Mouse (Mus musculus) heart, embryonic 10.5 days (tissue): ENCODE data around the gene Ceacam9. TPM values are rescaled to one million over a fixed set of nuclear protein-coding genes. Genes with fewer than 3 reads are reported as not detected.
"Not testable (repeated sequence)": the region's sequence is repeated elsewhere in the genome, so short reads cannot be mapped to it uniquely, and the experiment has no call there.

Source experiments
- DNase-seq: peaks from one replicate; pipeline ENCODE4 v3.0.0-alpha.2; 2017; ENCODE audit warnings: low spot score
- H3K27ac ChIP-seq: fragments of 300-500 bp; sonication (generic); 2 replicates; pipeline ENCODE4 v1.5.1; 2016; ENCODE audit warnings: mild to moderate bottlenecking
- H3K27me3 ChIP-seq: fragments of 300-500 bp; sonication (generic); 2 replicates; pipeline ENCODE4 v1.6.1; 2016; ENCODE audit warnings: mild to moderate bottlenecking; ENCODE audit not compliant: poor library complexity, insufficient read depth, severe bottlenecking
- H3K36me3 ChIP-seq: fragments of 300-500 bp; sonication (generic); 2 replicates; pipeline ENCODE4 v1.6.1; 2016; ENCODE audit warnings: mild to moderate bottlenecking, moderate library complexity
- H3K4me1 ChIP-seq: fragments of 300-500 bp; sonication (generic); 2 replicates; pipeline ENCODE4 v1.6.1; 2016; ENCODE audit warnings: mild to moderate bottlenecking
- H3K4me3 ChIP-seq: fragments of 300-500 bp; sonication (generic); 2 replicates; pipeline ENCODE4 v1.5.1; 2016; ENCODE audit warnings: mild to moderate bottlenecking, moderate library complexity
- H3K9me3 ChIP-seq: fragments of 300-500 bp; sonication (generic); 2 replicates; pipeline ENCODE4 v1.6.1; 2016; ENCODE audit warnings: mild to moderate bottlenecking, moderate library complexity
- WGBS: fragments of 180-500 bp; shearing (Covaris S2); methylation state at CpG from one replicate; pipeline ENCODE4 v1.1.7; 2016; 5-methylcytosine and 5-hydroxymethylcytosine counted together
- polyA plus RNA-seq: library from polyadenylated mRNA; unstranded; fragments of >200 nt; fragmentation: Nextera tagmentation; extraction: Ambion mirVana; gene quantifications from 2 replicates; pipeline ENCODE4 v1.2.1, GENCODE M21; 2016

The Ceacam9 gene
- not detected in 2 replicates for polyA plus RNA-seq

GRCm38 (mm10) chr7:16721629-16722028 lies at the start of gene Ceacam9:
Gene Ceacam9 (plus strand): TSS chr7:16721929.
- Histone ChIP-seq H3K4me3 (no peak within 1 kb of the TSS), H3K4me1 (peaks cover 15% of the 10 kb centered on the region), H3K9me3 (no peaks in the 10 kb centered on the region), H3K27me3 (peaks cover 16% of the 10 kb centered on the region; the same call in 1 of the 2 replicates), H3K36me3 (no peaks in the 10 kb centered on the region), H3K27ac (no peak within 1 kb of the TSS)
- 74% methylated on average over 2 of the region's 2 CpGs for WGBS
- DNase-seq: no peak

DNA sequence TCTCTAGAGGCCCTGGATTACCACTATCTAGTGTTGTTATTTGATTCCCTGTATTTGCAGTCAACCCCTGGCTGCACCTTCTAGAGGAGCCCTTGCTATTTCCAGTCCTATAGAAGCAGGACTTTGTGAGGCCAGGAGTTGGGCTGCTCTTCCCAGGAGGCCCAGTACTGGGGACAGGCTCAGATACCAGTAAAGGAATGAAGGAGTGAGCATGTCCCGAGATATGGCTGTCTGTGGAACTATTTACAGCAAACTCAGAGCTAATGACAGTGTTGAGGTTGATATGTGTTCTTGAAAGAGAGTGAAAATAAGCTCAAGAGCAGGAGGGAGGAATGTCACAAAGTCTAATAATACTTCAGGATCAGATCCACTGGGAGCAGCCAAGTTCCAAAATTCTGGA lies 47.9 kb upstream of the Ceacam9 start:
- no peaks in the 10 kb centered on the region for H3K27me3 ChIP-seq
- H3K4me1 ChIP-seq: peaks cover 18% of the 10 kb centered on the region
- H3K4me3 ChIP-seq: no peak overlapping the region
- no peaks in the 10 kb centered on the region for H3K36me3 ChIP-seq
- peak overlapping the region; percentile 75 for H3K27ac ChIP-seq
- WGBS: 22% methylated on average over 1 of the region's 1 CpGs
- no peaks in the 10 kb centered on the region for H3K9me3 ChIP-seq
- DNase-seq: no peak

DNA sequence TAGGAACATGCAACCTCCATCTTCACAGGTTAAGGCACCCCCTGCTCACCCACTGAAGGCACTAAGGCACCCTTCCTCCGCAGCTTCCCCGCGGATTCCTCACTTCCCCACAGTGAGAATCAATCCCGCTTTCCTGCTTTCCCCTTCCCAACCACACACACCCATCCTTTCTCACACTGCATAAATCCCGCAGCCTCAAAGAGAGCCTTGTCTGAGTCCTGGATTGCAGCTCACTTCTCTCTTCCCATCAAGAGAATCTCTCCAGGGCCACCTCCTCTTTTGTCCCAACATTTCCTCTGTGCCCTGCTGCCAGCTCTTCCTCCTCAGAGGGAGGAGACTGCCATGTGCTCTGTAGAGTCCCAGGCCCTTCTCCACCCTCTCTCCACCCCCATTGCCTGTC lies 47.0 kb upstream of the Ceacam9 start:
- H3K4me1 ChIP-seq: peaks cover 22% of the 10 kb centered on the region
- not testable (repeated sequence) for H3K4me3 ChIP-seq, H3K9me3 ChIP-seq, H3K36me3 ChIP-seq, DNase-seq, H3K27me3 ChIP-seq
- WGBS: 31% methylated on average over 5 of the region's 5 CpGs
- peak overlapping the region; percentile 75; the same call in 1 of the 2 replicates for H3K27ac ChIP-seq

- H3K36me3 ChIP-seq: no peaks in the 10 kb centered on the region
Measured at GRCm38 (mm10) chr7:16675605-16676004, 46.1 kb upstream of the Ceacam9 start, which contains the start of gene Ceacam15. Gene Ceacam15 (minus strand): TSS chr7:16675705.

GRCm38 (mm10) chr7:16680194-16680593 lies 41.5 kb upstream of the Ceacam9 start:
- H3K4me1 ChIP-seq, H3K9me3 ChIP-seq, H3K27me3 ChIP-seq, H3K27ac ChIP-seq, H3K4me3 ChIP-seq, H3K36me3 ChIP-seq, DNase-seq: not testable (repeated sequence)
- 50% methylated on average over 3 of the region's 3 CpGs for WGBS

More at GRCm38 (mm10) chr7:16675605-16676004, 46.1 kb upstream of the Ceacam9 start, which contains the start of gene Ceacam15:
- WGBS: 61% methylated on average over 1 of the region's 1 CpGs
- Histone ChIP-seq H3K4me1 (peaks cover 22% of the 10 kb centered on the region), H3K4me3 (no peak within 1 kb of the TSS), H3K27me3 (no peaks in the 10 kb centered on the region), H3K27ac (peak within 1 kb of the TSS; percentile 75; the same call in 1 of the 2 replicates), H3K9me3 (no peaks in the 10 kb centered on the region)
- DNase-seq: no peak

GRCm38 (mm10) chr7:16689196-16689595 lies 32.5 kb upstream of the Ceacam9 start:
- Histone ChIP-seq H3K4me1 (no peaks in the 10 kb centered on the region), H3K9me3 (peaks cover 2% of the 10 kb centered on the region; the same call in 1 of the 2 replicates), H3K4me3 (no peak overlapping the region), H3K36me3 (no peaks in the 10 kb centered on the region), H3K27me3 (no peaks in the 10 kb centered on the region), H3K27ac (no peak overlapping the region)
- 58% methylated on average over 5 of the region's 5 CpGs for WGBS
- DNase-seq: no peak

GRCm38 (mm10) chr7:16695025-16695424 lies 26.7 kb upstream of the Ceacam9 start:
- Histone ChIP-seq H3K9me3 (no peaks in the 10 kb centered on the region), H3K27ac (no peak overlapping the region), H3K4me3 (no peak overlapping the region), H3K36me3 (no peaks in the 10 kb centered on the region), H3K27me3 (no peaks in the 10 kb centered on the region), H3K4me1 (no peaks in the 10 kb centered on the region)
- DNase-seq: no peak
- WGBS: 37% methylated on average over 3 of the region's 3 CpGs

DNA sequence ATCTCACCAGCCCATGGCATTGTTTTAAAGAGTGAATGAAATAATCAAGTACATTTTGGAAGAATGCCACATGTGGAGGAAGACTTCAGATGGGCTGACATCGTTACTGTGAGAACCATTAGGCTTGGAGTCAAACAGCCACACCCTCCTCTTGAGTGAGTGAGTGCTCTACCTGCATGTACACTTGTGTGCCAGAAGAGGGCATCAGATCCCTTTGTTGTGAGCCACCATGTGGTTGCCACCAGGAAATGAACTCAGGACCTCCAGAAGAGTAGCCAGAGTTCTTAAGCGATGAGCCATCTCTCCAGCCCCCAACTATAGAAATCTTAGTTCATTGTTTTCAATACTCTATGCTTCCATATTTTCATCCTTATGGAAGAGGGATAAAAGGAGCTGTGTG lies 22.7 kb upstream of the Ceacam9 start:
- H3K36me3 ChIP-seq: no peaks in the 10 kb centered on the region
- no peak for DNase-seq
- H3K27ac ChIP-seq: no peak overlapping the region
- H3K27me3 ChIP-seq: no peaks in the 10 kb centered on the region
- H3K4me1 ChIP-seq: no peaks in the 10 kb centered on the region; the same call in 1 of the 2 replicates
- H3K9me3 ChIP-seq: no peaks in the 10 kb centered on the region
- no peak overlapping the region for H3K4me3 ChIP-seq
- 47% methylated on average over 2 of the region's 2 CpGs for WGBS

- WGBS: 76% methylated on average over 5 of the region's 5 CpGs
- H3K9me3 ChIP-seq: no peaks in the 10 kb centered on the region
Measured at GRCm38 (mm10) chr7:16700583-16700982, 21.1 kb upstream of the Ceacam9 start.

DNA sequence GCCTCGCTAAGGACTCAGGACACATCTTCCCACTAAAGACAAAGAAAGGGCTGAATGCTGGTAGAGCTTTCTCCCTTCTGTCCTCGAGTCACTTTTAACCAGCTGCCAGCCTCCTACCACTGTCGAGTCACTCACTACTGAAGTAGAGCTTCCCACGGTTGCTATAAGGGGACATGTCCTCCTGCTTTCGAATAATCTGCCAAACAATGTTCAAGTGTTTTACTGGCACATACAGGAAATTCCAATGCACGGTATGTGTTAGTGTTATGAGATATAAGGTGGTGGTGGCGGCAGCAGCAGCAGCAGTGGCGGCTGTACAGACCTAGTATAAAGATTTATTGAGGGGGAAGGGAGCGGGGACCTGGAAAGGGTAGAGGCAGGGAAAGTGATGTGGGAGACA lies 15.3 kb upstream of the Ceacam9 start:
- H3K36me3 ChIP-seq: no peaks in the 10 kb centered on the region
- no peak overlapping the region; the same call in 1 of the 2 replicates for H3K4me3 ChIP-seq
- H3K27me3 ChIP-seq: peaks cover 15% of the 10 kb centered on the region; the same call in 1 of the 2 replicates
- no peak for DNase-seq
- WGBS: 35% methylated on average over 9 of the region's 9 CpGs
- H3K4me1 ChIP-seq: peaks cover 22% of the 10 kb centered on the region
- H3K9me3 ChIP-seq: no peaks in the 10 kb centered on the region
- peak overlapping the region; percentile 66 for H3K27ac ChIP-seq

More at GRCm38 (mm10) chr7:16700583-16700982, 21.1 kb upstream of the Ceacam9 start:
- Histone ChIP-seq H3K27ac (no peak overlapping the region), H3K4me3 (no peak overlapping the region), H3K4me1 (no peaks in the 10 kb centered on the region; the same call in 1 of the 2 replicates), H3K36me3 (no peaks in the 10 kb centered on the region), H3K27me3 (0 out of 2 replicates have a peak, but pooled peaks cover under 1% of the 10 kb centered on the region)
- no peak for DNase-seq

DNA sequence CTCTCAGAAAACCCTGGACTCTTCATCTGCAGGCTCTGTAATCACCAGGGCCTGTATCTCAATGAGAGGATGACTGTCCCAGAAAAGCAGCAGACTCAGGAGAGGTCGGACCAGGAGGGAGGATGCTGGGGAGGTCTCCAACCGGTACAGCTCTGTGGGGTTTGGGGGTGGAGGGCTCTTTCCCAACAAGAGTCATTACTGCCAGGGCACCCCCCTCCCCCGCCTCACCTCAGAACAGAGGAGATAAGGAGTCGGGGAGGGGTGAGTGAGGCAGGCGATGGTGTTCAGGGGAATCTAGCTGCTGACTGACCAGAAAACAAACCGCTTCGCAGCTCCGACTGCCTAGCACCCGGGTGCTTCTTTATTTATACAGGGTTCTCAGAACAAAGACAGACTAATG lies 13.5 kb upstream of the Ceacam9 start:
- WGBS: 5% methylated on average over 9 of the region's 9 CpGs

GRCm38 (mm10) chr7:16710604-16711003 lies 11.1 kb upstream of the Ceacam9 start:
- H3K27me3 ChIP-seq: peaks cover 14% of the 10 kb centered on the region; the same call in 1 of the 2 replicates
- WGBS: 74% methylated on average over 5 of the region's 5 CpGs
- no peak overlapping the region for H3K4me3 ChIP-seq
- DNase-seq: no peak
- no peaks in the 10 kb centered on the region for H3K9me3 ChIP-seq
- no peak overlapping the region for H3K27ac ChIP-seq
- peaks cover 22% of the 10 kb centered on the region for H3K4me1 ChIP-seq
- no peaks in the 10 kb centered on the region for H3K36me3 ChIP-seq

More for the DNA sequence above, 13.5 kb upstream of the Ceacam9 start:
- Histone ChIP-seq H3K36me3 (no peaks in the 10 kb centered on the region), H3K4me1 (peaks cover 22% of the 10 kb centered on the region), H3K27me3 (peaks cover 15% of the 10 kb centered on the region; the same call in 1 of the 2 replicates), H3K9me3 (no peaks in the 10 kb centered on the region), H3K27ac (peak overlapping the region; percentile 37), H3K4me3 (peak overlapping the region; percentile 16; the same call in 1 of the 2 replicates)
- DNase-seq: peak; percentile 85

GRCm38 (mm10) chr7:16712633-16713415 lies 8.9 kb upstream of the Ceacam9 start:
- no peaks in the 10 kb centered on the region for H3K36me3 ChIP-seq
- no peak overlapping the region for H3K27ac ChIP-seq
- H3K4me3 ChIP-seq: no peak overlapping the region
- no peak for DNase-seq
- 69% methylated on average over 13 of the region's 13 CpGs for WGBS
- H3K4me1 ChIP-seq: peaks cover 15% of the 10 kb centered on the region
- H3K9me3 ChIP-seq: no peaks in the 10 kb centered on the region
- H3K27me3 ChIP-seq: no peaks in the 10 kb centered on the region; the same call in 1 of the 2 replicates
